Mouse (Mus musculus): ENCODE measurements around the gene Gprin3. TPM values are rescaled to one million over a fixed set of nuclear protein-coding genes. Genes with fewer than 3 reads are reported as not detected.

The Gprin3 gene
- polyA plus RNA-seq, 1 experiment, result 0.72 TPM

DNA sequence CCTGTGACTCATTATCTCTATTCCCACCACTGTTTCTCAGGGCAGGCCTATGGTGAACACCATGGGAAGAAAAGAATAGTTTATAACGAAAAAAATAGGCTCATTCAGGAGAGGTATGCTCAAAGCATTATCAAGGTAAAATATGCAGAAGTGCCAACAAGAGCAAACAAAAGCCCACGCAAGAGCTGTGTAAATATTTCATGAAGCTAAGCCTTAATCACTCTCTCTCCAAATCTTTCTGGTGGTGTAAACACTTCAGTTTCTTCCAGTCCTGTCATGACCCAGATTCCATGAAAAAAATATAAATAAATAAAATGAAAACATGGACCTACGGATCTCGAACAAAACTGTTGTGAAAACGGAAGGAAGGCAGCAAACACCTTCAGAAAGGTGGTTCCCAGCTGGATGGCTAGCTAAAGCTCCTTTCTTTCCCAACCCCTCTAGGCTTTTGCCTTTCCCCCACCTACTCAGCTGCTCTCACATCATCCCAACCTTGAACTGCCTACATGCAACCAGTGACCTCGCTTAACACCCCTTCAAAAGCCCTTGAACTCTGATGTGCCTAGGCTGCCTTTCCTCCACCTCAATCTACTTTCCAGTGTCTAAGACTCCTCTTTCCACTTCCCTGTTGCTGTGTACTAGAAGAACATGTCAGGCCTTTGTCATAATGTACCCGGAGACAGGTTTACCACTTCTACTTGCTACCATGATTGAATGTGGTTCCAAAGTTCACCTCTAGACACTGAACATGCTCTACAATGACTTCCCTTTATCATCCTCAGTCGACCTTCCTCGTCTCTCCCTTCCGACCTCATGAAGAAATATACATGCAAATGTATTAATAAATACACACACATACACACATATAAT lies 988 bp downstream of the Gprin3 start:
- Histone ChIP-seq H3K27ac (ENCODE audit: control insufficient read depth, insufficient read depth, low read depth, low read length, poor library complexity) (no peak overlapping the region), H3K4me3 (replicated peaks; ENCODE audit: control insufficient read depth, low read depth, low read length) (no peak overlapping the region), H3K4me1 (ENCODE audit: control insufficient read depth, insufficient read depth, low read length) (no peaks in the 10 kb centered on the region; the same call in none of the 2 replicates)
- WGBS, result 58% methylated on average over 10 of the region's 10 CpGs
- TF ChIP-seq POLR2A (IDR thresholded peaks at IDR 0.05; ENCODE audit: borderline replicate concordance, control insufficient read depth, low read depth, low read length) (no peak), CTCF (IDR thresholded peaks at IDR 0.05; ENCODE audit: control insufficient read depth, insufficient read depth, low read length) (no peak)

DNA sequence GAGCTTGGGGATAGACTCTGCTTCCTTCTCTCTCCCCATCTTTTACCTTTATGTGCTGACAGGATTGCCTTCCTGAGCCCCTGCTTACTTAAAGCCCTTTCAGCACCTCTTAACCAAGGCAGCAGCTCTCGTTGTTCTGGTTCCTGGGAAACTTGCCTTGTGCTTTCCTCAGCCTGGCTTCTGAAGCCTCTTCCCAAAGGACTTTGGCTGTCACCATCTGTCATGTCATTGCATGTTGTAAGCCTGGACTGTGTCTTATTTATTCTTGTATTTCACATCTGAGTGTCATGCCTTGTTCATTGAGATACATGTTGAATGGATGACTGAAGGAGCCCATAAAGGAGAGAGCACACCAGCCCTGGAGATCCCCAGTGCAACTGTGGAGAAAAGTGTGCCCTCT lies 2.3 kb downstream of the Gprin3 start:
- 74% methylated on average over 1 of the region's 1 CpGs for WGBS
- Histone ChIP-seq H3K4me3 (replicated peaks; ENCODE audit: control insufficient read depth, low read depth, low read length) (no peak overlapping the region), H3K4me1 (ENCODE audit: control insufficient read depth, insufficient read depth, low read length) (no peaks in the 10 kb centered on the region; the same call in none of the 2 replicates), H3K27ac (ENCODE audit: control insufficient read depth, insufficient read depth, low read depth, low read length, poor library complexity) (no peak overlapping the region)
- TF ChIP-seq CTCF (IDR thresholded peaks at IDR 0.05; ENCODE audit: control insufficient read depth, insufficient read depth, low read length) (no peak), POLR2A (IDR thresholded peaks at IDR 0.05; ENCODE audit: borderline replicate concordance, control insufficient read depth, low read depth, low read length) (no peak)

DNA sequence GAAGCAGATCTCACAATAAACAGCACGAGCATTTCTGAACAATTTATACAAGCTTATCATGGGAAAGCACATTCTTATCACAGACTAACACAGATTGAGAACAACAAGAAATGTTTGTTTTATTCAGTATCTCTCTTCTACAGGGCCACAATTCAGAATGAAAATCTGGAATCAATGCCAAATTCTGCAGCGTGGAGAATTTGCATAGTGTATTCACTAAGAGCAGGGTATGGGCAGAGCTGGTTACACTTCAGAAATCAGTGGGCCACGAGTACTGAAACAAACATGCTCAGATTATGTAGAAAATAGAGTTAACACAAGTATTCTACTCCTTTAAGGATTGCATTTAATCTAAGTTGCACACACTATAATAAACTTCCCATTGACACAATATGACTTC lies 6.8 kb downstream of the Gprin3 start:
- H3K4me3 ChIP-seq (replicated peaks; ENCODE audit: control insufficient read depth, low read depth, low read length), result no peak overlapping the region
- no peaks in the 10 kb centered on the region; the same call in 1 of the 2 replicates for H3K4me1 ChIP-seq (ENCODE audit: control insufficient read depth, insufficient read depth, low read length)
- no peak overlapping the region for H3K27ac ChIP-seq (ENCODE audit: control insufficient read depth, insufficient read depth, low read depth, low read length, poor library complexity)
- no peak for TF ChIP-seq CTCF (IDR thresholded peaks at IDR 0.05; ENCODE audit: control insufficient read depth, insufficient read depth, low read length)
- no peak for TF ChIP-seq POLR2A (IDR thresholded peaks at IDR 0.05; ENCODE audit: borderline replicate concordance, control insufficient read depth, low read depth, low read length)
- 64% methylated on average over 3 of the region's 3 CpGs for WGBS

- TF ChIP-seq POLR2A (IDR thresholded peaks at IDR 0.05; ENCODE audit: borderline replicate concordance, control insufficient read depth, low read depth, low read length) (no peak), CTCF (IDR thresholded peaks at IDR 0.05; ENCODE audit: control insufficient read depth, insufficient read depth, low read length) (no peak)
- H3K4me1 ChIP-seq (ENCODE audit: control insufficient read depth, insufficient read depth, low read length), result no peaks in the 10 kb centered on the region
- no peak overlapping the region for H3K4me3 ChIP-seq (replicated peaks; ENCODE audit: control insufficient read depth, low read depth, low read length)
- WGBS, result 73% methylated on average over 2 of the region's 2 CpGs
- H3K27ac ChIP-seq (ENCODE audit: control insufficient read depth, insufficient read depth, low read depth, low read length, poor library complexity), result no peak overlapping the region
Observed at GRCm38 (mm10) chr6:59418659-59419058, 7.4 kb downstream of the Gprin3 start.

DNA sequence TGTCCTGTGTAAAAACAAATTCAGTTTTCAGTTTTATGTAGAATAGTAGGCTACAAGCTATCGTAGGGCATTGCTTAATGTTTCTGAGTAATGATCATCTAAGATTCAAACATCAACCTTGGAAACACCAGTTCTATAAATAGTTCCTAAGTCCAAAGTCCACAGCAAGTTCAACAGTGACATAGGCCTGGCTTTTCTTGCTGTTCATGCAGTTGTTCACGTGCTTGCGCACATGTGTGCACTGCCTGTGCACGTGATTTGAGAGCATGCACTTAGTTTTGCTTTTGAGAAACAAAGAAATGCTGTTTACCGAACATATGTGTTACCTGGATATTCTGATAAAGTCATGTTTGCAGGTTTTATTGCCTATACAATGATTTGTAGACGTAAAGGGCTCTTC lies 11.3 kb downstream of the Gprin3 start:
- WGBS, result 81% methylated on average over 6 of the region's 6 CpGs
- Histone ChIP-seq H3K27ac (ENCODE audit: control insufficient read depth, insufficient read depth, low read depth, low read length, poor library complexity) (no peak overlapping the region), H3K4me1 (ENCODE audit: control insufficient read depth, insufficient read depth, low read length) (no peaks in the 10 kb centered on the region), H3K4me3 (replicated peaks; ENCODE audit: control insufficient read depth, low read depth, low read length) (no peak overlapping the region)
- TF ChIP-seq POLR2A (IDR thresholded peaks at IDR 0.05; ENCODE audit: borderline replicate concordance, control insufficient read depth, low read depth, low read length) (no peak), CTCF (IDR thresholded peaks at IDR 0.05; ENCODE audit: control insufficient read depth, insufficient read depth, low read length) (no peak)

DNA sequence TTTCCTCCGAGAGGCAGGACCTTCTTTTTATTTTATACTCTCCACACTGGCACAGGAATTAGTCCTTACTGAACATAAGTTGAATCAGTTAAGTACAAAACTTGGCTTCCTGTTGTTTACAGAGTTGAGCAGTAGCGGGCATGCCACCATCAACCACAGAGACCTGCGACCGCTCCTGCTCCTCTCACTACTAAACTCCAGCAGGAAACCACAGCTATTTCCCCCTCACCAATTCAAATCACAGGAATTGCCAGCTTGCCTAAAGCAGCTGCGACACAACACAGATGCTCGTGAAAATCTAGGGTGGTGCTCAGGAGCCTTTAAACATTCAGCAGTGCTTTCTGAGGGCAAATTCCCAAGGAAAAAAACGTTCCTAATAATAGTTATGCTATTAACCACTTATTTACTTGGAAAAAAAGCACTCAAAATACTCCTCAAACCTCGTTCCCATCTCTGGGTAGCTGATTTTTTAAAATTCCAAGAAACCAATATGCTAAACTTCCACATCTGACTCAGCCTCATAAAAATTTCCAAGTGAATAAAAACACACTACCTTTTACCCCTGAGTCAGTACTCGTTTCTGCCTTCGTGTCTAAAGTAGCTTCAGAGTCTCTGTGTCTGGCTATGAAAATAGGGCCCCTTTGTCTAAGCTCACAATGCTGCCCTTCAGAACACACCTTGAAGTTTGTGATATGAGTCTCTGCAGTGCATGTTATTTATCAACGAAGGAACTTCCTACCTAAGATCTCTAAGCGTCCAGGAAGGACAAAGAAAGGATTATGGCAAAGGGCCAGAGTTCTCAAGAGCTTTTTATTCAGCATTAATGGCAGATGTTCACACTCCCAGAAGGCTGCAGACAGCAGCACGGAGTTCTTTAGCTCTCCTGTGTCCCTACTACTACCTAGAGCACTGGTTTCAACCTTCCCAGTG lies 13.4 kb downstream of the Gprin3 start:
- no peak overlapping the region for H3K27ac ChIP-seq (ENCODE audit: control insufficient read depth, insufficient read depth, low read depth, low read length, poor library complexity)
- TF ChIP-seq CTCF (IDR thresholded peaks at IDR 0.05; ENCODE audit: control insufficient read depth, insufficient read depth, low read length), result no peak
- TF ChIP-seq POLR2A (IDR thresholded peaks at IDR 0.05; ENCODE audit: borderline replicate concordance, control insufficient read depth, low read depth, low read length), result no peak
- H3K4me3 ChIP-seq (replicated peaks; ENCODE audit: control insufficient read depth, low read depth, low read length), result no peak overlapping the region
- WGBS, result 5% methylated on average over 13 of the region's 13 CpGs
- H3K4me1 ChIP-seq (ENCODE audit: control insufficient read depth, insufficient read depth, low read length), result no peaks in the 10 kb centered on the region

DNA sequence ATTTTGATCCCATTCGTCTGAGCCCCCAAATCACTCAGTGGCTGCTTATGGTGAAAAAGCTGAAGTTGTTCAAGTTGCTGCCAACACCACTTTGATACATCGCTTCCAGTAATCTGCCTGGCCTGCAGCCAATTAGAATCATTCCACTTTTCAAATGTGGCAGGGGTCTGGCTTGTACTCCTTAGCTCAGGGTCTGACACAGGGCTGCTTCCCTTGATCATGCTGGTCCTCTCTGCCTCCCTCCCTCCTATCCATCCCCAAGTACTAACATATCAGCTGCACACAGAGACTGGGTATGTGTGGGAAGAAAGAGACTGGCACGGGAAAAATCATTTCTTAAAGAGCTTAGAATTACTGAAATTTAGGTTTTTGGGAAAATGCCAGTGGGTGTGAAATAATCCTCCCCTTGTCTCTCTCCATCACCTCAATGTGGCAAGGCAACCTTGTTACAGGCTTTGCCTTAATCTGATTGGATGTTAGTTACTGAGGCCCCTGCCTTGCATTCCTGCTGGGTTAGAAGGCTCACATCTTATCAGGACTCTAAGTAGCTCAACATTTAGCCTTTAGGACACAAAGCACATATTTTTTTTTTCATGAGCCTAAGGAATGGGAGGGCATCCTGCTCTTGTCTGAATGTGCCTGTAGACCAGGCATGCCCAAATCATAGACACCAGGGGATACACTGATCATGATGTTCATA lies 16.9 kb downstream of the Gprin3 start:
- H3K4me3 ChIP-seq (replicated peaks; ENCODE audit: control insufficient read depth, low read depth, low read length), result no peak overlapping the region
- H3K27ac ChIP-seq (ENCODE audit: control insufficient read depth, insufficient read depth, low read depth, low read length, poor library complexity), result no peak overlapping the region
- WGBS, result 68% methylated on average over 3 of the region's 3 CpGs
- no peaks in the 10 kb centered on the region for H3K4me1 ChIP-seq (ENCODE audit: control insufficient read depth, insufficient read depth, low read length)
- TF ChIP-seq POLR2A (IDR thresholded peaks at IDR 0.05; ENCODE audit: borderline replicate concordance, control insufficient read depth, low read depth, low read length) (no peak), CTCF (IDR thresholded peaks at IDR 0.05; ENCODE audit: control insufficient read depth, insufficient read depth, low read length) (no peak)

All from bone marrow, adult 2 months (tissue).